Mouse (Mus musculus) thymus, postnatal 0 days (tissue): ENCODE measurements at regions not wholly inside any gene's neighbourhood (a gene's known extent, or its start where the extent isn't known, plus 50 kb on each side); places are given as distances from the start of the nearest gene placed in this dataset.

Experiments used
- DNase-seq: peaks from one replicate; pipeline ENCODE4 v3.0.0-alpha.2; 2015; ENCODE audit warnings: low spot score

- no peak for DNase-seq
Observed at GRCm38 (mm10) chr3:56302346-56303185, 119.1 kb upstream of the Nbea start.

GRCm38 (mm10) chr3:56300769-56301168, 117.3 kb upstream of the Nbea start:
- no peak for DNase-seq

GRCm38 (mm10) chr3:56295578-56295977, 112.1 kb upstream of the Nbea start:
- no peak for DNase-seq

GRCm38 (mm10) chr3:56281507-56281906, 98.0 kb upstream of the Nbea start:
- DNase-seq, result no peak

GRCm38 (mm10) chr3:56280330-56280957, 96.9 kb upstream of the Nbea start:
- DNase-seq, result peak; percentile 2

GRCm38 (mm10) chr3:56272587-56272986, 89.1 kb upstream of the Nbea start:
- DNase-seq, result no peak

GRCm38 (mm10) chr3:56270241-56270830, 86.8 kb upstream of the Nbea start:
- no peak for DNase-seq

- no peak for DNase-seq
Observed at GRCm38 (mm10) chr3:56261800-56262561, 78.5 kb upstream of the Nbea start.

- DNase-seq, result no peak
Observed at GRCm38 (mm10) chr3:56256271-56256670, 72.8 kb upstream of the Nbea start.

- DNase-seq, result no peak
Observed at GRCm38 (mm10) chr3:56244370-56244769, 60.9 kb upstream of the Nbea start.

GRCm38 (mm10) chr3:56238228-56238627, 54.7 kb upstream of the Nbea start:
- DNase-seq, result no peak

- DNase-seq, result no peak
Observed at GRCm38 (mm10) chr3:56236163-56236562, 52.7 kb upstream of the Nbea start.
